Mouse (Mus musculus) embryonic facial prominence, embryonic 13.5 days (tissue): ENCODE measurements around the gene Tarsl2. TPM values are rescaled to one million over a fixed set of nuclear protein-coding genes. Genes with fewer than 3 reads are reported as not detected.

Experiments
- polyA plus RNA-seq: library from polyadenylated mRNA; unstranded; fragments of >200 nt; fragmentation: Nextera tagmentation; extraction: Ambion mirVana; gene quantifications from 2 replicates; pipeline ENCODE4 v1.2.1, GENCODE M21; 2015

Gene Tarsl2
- polyA plus RNA-seq, 1 experiment from 2014 or later, result 9.1 TPM

Other genes starting within 250 kb of the Tarsl2 start
- 18.7 and 19.8 TPM in 2 replicates for gene Tjp1, start 117.1 kb upstream of the Tarsl2 start, polyA plus RNA-seq
- gene Tm2d3, start 46.3 kb downstream of the Tarsl2 start, polyA plus RNA-seq, result 74.7 and 81.3 TPM in 2 replicates
- 6.2 and 7.4 TPM in 2 replicates for gene Pcsk6, start 216.8 kb downstream of the Tarsl2 start, polyA plus RNA-seq